Mouse (Mus musculus): Measurements from ENCODE around the gene Agpat4. TPM values are rescaled to one million over a fixed set of nuclear protein-coding genes. Genes with fewer than 3 reads are reported as not detected.
A peak's percentile ranks its signal among the peaks of the same experiment; 100 is the strongest.
"Not testable (repeated sequence)": the region's sequence is repeated elsewhere in the genome, so short reads cannot be mapped to it uniquely, and the experiment has no call there.

Agpat4 gene
- total RNA-seq, 2 experiments from 2014 or later: 3.7 to 4.5 TPM

DNA sequence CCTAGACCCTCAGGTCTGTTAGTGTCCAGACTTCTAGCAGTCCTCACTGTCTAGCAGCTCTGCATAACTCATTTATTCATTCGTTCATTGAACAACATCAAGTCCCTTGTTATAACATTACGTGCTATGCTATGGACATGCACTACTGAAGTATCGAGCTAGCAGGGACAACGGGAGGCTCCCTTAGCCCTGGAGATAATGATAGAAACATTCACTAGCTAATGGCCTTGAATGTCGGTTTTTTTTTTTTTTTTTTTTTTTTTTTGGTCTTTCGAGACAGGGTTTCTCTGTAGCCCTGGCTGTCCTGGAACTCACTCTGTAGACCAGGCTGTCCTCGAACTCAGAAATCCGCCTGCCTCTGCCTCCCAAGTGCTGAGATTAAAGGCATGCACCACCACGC lies 3.8 kb downstream of the Agpat4 start:
- DNase-seq: not testable (repeated sequence)

GRCm38 (mm10) chr17:12123168-12123567 lies 4.7 kb downstream of the Agpat4 start:
- DNase-seq: no peak

- DNase-seq: no peak
Measured at GRCm38 (mm10) chr17:12127056-12127455, 8.6 kb downstream of the Agpat4 start.

DNA sequence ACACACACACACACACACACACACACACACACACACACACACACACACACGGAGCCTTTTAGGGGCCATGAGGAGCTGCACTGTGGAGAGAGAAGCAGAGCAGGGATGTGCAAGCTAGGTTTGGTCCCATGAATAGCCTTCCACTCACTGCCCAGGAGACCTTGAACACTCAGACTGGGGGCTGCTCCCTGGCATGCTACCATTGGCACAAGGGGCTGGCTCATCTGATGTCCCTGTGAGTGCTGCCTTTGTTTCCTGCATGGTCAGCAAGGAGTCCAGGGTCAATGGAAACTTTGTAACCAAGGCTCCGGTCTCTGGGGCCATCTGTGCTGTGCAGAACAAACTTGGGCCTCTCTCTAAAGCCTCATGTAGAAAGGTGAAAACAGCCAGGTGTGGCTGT lies 10.5 kb downstream of the Agpat4 start:
- DNase-seq: no peak

DNA sequence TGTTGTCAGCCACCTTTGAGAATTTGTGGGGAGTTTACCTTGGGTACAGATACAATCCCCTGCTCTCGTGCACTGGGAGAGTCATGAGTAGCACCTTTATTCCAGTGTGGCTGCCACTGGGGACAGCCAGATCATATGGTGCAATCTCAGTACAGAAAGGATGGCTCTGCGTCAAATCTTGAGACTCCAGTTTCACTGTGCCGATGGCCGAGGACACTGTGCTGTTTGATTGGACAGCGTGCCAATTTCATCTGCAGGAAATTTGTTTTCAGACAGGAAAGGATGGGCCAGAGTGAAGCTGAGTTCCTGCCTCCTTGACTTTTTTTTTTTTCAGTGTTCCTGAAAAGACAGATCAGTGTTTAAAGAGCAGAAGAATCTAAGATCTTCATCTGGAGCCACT lies 12.7 kb downstream of the Agpat4 start:
- DNase-seq: peak in 1 of 2 experiments; percentile 30

DNA sequence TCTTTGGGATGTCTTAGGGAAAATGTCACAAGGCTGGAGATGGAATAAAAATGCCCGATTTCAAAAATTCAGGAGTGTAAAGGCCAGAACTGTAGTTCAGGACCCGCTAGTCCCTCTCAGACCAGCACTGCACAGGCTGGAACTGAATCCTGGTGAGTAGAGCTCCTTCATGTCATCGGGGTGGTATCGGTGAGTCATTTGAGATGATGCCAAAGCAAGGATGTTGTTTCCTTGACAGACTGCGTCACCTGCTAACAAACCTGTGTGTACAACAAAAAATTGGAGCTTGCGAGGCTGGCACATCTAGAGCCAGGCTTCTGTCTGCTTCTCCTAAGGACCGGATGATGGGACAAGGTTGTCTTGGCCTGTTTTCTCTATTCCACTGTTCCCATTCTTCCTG lies 13.1 kb downstream of the Agpat4 start:
- no peak for DNase-seq

- no peak for DNase-seq
Measured at GRCm38 (mm10) chr17:12132904-12133303, 14.4 kb downstream of the Agpat4 start.

DNA sequence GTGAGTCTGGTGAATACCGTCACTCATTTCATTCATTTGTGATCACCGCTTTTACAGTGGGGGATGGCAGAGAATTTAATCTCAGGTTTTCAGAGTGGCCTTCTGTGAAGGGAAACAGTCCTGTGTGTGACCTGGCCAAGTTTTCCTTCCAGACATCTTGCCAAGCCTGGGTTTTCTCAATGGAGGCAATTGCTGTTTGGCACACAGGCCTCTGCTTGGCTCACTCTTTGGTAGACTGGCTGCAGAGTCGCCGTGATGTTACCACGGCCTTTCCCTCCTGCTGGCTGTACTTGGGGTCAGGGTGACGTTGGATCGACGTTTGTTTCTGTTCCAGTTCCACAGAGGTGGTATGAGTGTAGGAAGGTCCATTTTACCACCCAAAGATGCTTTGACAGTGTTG lies 15.5 kb downstream of the Agpat4 start:
- DNase-seq: no peak

DNA sequence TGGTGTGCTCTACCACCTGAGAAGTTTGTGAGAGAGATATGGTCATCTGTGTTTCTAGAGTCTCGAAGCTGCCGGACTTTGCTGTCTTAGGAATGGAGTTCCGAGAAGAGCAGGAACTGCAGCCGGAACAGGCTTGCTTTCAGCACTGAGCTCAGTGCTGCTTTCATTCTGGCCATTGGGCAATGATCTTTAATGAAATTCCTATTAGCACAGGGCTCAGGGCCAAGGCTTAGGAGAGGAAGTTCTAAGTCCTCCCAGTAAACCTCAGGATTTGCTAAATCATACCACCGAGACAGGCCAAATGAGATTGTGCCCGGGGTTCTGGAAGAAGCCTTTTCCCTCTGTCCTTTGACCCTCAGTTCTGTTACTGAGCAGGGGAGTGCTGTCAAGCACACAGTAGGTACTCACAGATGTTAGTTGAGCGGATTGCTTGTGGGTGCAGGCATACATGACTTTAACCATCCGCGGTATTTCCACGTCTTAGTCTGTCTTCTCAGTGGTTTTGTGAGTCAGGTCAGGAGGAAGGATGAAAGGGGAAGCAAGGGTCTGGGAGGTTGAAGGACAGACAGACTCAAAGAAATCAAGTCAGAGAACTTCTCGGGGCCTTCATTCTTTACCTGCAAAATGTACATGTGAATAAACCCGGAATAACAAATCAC lies 16.6 kb downstream of the Agpat4 start:
- peak in 1 of 2 experiments; percentile 36 for DNase-seq

GRCm38 (mm10) chr17:12138355-12138754 lies 19.9 kb downstream of the Agpat4 start:
- DNase-seq: no peak

DNA sequence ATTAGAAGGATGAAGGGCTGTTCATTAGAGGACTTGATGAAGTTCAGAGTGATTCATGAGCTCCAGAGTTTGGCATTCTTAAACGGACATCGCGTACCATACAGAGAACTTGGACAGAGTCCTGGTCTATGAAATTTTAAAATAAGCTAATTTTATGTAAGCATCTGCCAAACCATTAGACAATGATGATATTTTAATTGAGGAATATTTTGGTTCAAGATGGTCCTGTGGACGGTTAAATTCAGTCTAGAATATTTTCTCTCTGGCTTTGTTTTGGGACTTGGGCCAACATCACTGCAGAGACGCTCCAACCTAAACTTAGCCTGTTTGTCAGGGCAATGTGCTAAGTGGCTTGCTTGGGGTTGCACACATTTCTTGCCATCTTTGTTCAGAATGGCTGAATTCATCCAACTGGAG lies 25.5 kb downstream of the Agpat4 start:
- DNase-seq: no peak

DNA sequence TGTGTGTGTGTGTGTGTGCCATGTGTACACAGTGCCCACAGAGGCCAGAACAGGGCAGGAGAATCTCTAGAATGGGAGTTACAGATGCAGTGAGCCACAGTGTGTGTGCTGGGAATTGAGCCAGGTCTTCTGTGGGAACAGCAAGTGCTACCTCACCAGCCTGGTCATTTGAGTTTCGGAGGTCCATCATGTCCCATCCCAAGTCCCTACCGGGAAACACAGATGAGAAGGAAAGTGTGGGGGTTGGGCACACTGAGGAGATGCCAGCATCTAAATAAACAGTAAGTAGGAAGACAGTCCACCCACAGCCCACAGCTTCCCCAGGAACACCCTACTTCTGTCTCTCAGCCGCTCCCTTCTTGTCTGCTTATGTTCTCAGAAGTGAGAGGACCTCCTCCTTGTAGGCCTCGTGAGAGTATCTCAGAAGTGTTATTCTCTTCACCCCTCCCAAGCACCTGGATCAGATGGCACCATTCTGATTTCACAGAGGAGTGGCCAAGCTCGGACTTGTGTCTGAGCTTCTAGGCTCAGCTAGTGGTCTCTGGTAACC lies 27.7 kb downstream of the Agpat4 start:
- no peak for DNase-seq

- DNase-seq: no peak
Measured at GRCm38 (mm10) chr17:12147830-12148229, 29.3 kb downstream of the Agpat4 start.

DNA sequence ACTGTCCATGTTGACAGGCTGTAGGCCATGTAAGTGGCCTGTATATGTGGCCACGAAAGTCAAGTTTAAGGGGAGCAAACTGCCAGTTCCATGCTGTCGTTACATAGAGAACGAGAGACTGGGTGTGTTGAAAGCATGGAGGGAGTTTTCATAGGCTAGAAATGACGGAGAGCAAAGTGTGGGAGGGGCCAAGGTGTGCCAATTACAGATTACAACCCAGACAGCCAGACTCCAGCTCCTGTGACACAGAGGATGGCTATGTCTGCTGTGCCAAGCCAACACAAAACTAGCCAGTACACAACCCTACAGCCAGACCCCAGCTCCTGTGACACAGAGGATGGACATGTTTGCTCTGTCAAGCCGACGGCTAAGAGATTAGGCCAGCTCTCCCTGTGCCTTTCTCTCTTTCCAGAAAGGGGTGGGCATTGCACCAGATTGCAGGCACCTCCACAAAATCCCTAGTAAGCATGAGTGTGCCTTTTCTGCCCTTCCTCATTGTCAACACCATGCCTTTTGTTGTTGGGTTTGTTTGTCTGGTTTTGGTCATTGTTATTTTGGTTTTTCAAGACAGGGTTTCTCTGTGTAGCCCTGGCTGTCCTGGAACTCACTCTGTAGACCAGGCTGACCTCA lies 30.8 kb downstream of the Agpat4 start:
- no peak for DNase-seq

DNA sequence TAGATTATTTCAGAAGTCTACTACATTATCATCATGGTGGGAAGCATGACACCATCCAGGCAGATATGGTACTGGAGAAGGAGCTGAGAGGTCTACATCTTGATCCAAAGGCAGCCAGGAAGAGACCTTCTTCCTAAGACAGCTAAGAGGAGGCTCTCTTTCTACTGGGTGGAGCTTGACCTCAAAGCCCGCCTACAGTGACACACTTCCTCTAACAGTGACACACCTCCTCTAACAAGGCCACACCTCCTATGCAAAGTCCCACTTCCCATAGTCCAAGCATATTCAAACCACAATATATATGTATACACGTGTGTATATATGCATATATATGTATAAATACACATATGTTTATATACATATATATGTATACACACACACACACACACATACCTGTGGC lies 32.5 kb downstream of the Agpat4 start:
- DNase-seq: no peak

DNA sequence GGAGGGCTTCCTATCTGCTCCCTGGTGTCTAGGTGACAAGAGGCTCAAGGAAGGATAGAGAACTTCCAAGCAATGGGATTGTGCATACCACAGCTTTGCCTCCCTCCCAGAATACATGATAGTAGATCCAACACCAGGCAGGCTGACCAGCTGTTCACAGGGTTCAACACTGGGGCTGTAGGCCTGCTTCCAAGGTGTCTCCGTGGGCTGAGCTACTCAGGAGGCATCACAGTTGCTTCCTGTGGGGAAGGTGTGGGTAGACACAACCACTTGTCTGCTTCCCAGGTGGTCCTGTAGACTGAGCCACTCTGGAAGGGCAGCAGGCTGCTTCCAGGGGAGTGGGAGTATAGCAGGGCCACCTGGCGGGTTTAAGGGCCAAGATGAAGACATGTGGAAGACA lies 35.8 kb downstream of the Agpat4 start:
- DNase-seq: no peak

- no peak for DNase-seq
Measured at GRCm38 (mm10) chr17:12155236-12155635, 36.7 kb downstream of the Agpat4 start.

DNA sequence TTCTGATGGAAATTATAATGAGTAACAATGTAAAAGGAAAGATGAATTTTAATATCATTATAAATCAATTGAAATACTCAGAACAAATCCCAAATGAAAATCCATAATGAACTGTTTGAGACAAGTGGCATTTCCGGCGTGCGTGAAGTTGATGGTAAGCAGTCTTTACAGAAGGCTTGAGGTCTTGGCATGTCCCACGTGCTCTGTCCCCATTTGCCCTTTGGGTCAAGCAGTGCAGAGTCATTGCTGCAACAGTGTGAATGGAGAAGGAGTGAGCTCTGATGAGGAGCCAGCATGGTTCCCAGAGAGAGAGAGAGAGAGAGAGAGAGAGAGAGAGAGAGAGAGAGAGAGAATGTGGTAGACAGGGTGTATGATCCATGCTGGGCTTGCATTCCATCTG lies 37.4 kb downstream of the Agpat4 start:
- no peak for DNase-seq

DNA sequence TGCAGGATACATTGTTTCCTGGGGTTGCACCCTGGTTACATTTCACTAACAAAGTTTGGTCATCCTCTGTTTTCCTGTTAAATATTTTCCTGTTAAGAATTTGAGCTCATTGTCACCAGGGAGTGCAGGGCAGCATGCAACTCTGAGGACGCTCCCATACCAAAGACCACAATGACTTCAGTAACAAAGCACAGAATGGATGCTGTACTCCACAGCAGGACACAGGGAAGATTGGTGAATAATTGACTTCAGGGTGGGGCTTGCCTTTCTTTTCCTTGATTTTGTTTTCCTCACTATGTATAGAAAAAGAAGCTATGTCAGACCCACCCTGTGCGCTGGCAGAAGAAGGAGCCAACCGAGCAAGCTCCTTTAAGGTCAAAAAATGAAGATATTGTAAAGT lies 38.2 kb downstream of the Agpat4 start:
- no peak for DNase-seq

DNA sequence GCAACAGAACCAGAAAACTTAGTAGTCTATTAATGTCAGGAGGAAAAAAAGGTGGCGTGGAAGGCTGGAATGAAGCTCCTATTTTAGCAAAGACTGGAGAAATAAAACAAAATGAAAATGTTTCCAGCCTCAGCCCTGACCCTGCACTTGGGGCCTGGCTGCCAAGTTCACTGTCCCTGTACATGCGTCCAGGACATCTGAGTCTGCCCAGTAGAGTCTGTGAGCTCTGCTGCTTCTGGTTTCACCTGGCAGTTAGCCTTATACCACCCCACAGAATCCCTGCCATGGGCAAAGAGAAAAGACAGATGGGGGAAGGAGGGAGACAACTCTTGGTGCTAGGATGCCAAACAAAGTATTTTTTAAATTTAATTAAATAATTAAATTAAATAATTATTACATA lies 38.7 kb downstream of the Agpat4 start:
- DNase-seq: no peak

DNA sequence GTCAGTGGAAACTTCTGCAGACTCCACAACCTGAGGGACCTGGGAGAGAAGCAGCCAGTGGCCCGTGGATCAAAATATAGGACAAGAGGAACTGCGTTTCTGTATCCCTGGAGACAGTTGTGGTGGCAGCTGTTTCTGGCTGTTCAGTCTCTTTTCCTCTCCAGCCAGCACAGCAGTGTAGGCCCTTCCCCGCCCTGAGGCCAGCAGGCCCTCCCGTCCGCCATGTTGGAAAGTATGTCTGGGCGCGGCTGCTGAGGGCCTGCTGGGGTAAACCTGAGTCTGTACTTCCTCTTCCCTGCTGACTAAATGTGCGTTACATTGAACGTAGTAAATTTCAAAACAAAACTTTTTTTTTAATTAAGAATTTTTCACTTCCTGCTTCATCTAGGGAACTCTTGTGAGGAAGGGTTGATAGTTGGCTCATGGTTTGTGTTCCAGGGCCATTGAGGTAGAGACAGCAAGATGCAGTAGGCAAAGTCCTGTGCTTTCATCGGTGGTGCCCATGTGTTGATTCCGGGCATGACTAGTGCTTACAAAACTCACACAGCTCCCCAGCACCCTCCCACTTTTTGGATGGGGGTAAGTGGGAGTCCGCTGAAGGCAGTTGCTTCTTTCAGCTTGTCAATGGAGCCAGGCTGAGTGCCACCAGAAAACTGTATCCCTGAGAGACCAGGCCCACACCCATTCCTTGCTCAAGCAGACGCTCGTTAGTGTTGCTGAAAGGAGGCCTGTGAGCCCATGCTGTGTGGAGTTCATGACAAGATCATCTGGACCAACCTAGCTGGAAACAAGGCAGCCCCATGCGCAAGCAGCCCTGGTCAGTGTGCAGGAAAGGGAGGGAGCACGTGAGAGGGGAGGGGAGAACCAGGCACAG lies 40.9 kb downstream of the Agpat4 start:
- peak; percentile 9 to 21 for DNase-seq

DNA sequence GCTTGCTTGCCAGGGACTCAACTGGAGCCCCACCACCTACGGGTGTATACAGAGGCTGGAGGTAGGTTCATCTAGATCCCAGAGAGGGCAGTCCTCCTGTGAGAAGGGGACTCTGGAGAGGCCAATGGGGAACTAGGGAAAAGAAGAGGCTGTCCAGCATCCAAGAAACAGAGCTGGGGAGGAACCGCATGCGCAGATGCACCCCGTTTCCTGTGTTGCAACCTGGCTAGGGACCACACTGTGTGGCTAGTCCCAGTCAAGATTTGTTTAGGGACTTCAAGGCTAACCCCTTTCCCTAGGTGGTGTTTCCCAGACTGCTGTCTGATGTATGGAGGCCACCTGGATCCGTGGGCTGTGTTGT lies 41.5 kb downstream of the Agpat4 start:
- DNase-seq: no peak

- DNase-seq: no peak
Measured at GRCm38 (mm10) chr17:12160540-12160939, 42.0 kb downstream of the Agpat4 start.

All from heart, adult 18-20 months (tissue).